ENCODE assay signal across 11 mouse cellular contexts in genomic region chr1:43361455-43361863, GRCm38 (mm10).
DNase-seq lines count a peak whose midpoint lies in the region; ATAC-seq lines count a peak whose summit lies in the region.
"Had no signal": no experiment of that assay in that cellular context is flagged by ENCODE, and none has a peak within 500 bp of the region (broad histone marks: within the 10 kb centered on the region; RNA-seq: fewer than 3 reads in every experiment).

No protein-coding gene starts in this region.

- peak overlapping the region; percentile 69; the same call in 1 of the 2 replicates for H3K27ac ChIP-seq in heart, embryonic 10.5 days
- no peak overlapping the region for H3K27ac ChIP-seq in stomach, embryonic 15.5 days
- H3K27ac ChIP-seq: liver, embryonic 15.5 days had no signal

- no peaks in the 10 kb centered on the region for H3K36me3 ChIP-seq in heart, embryonic 10.5 days
- no peaks in the 10 kb centered on the region for H3K36me3 ChIP-seq in stomach, embryonic 15.5 days
- H3K36me3 ChIP-seq: liver, embryonic 15.5 days had no signal

- no peak overlapping the region for H3K9ac ChIP-seq in stomach, embryonic 15.5 days
- H3K9ac ChIP-seq: liver, embryonic 15.5 days had no signal

- H3K9me3 ChIP-seq in heart, embryonic 10.5 days, result no peaks in the 10 kb centered on the region
- no peaks in the 10 kb centered on the region for H3K9me3 ChIP-seq in stomach, embryonic 15.5 days
- H3K9me3 ChIP-seq: liver, embryonic 15.5 days had no signal

- H3K4me1 ChIP-seq in heart, embryonic 10.5 days, result peaks cover 23% of the 10 kb centered on the region
- H3K4me1 ChIP-seq in stomach, embryonic 15.5 days, result peaks cover 4% of the 10 kb centered on the region; the same call in 1 of the 2 replicates
- H3K4me1 ChIP-seq: liver, embryonic 15.5 days had no signal

- ATAC-seq in inflammation-experienced regulatory T-cells, adult 6 months, result peak; percentile 78
- ATAC-seq in stomach, embryonic 15.5 days (ENCODE audit: insufficient read depth, low FRiP score, low read depth), result 0 out of 2 replicates have a peak, but pooled peaks have one; percentile 67
- ATAC-seq in erythroid progenitor cell, adult 5-6 weeks (replicated peaks; ENCODE audit: low FRiP score, poor library complexity, severe bottlenecking), result no peak

- no peak overlapping the region for H3K4me2 ChIP-seq in stomach, embryonic 15.5 days
- H3K4me2 ChIP-seq: liver, embryonic 15.5 days had no signal

- 51% methylated on average over 3 of the region's 3 CpGs for WGBS in heart, embryonic 10.5 days
- 28% methylated on average over 3 of the region's 3 CpGs for WGBS in stomach, embryonic 15.5 days

- DNase-seq in heart, embryonic 10.5 days (ENCODE audit: low spot score), result no peak
- no peak for DNase-seq in heart, postnatal 25 days (ENCODE audit: low spot score)
- peak; percentile 37 for DNase-seq in retina, postnatal 1 day
- no peak for DNase-seq in retina, embryonic 14.5 days (ENCODE audit: low spot score)
- no peak for DNase-seq in layer of hippocampus, postnatal 14 days (ENCODE audit: low spot score in 2 of 2)
- DNase-seq: gastrocnemius, postnatal 10 days; right cerebral cortex, postnatal 4 days had no signal

- H3K4me3 ChIP-seq in heart, embryonic 10.5 days, result no peak overlapping the region
- no peak overlapping the region for H3K4me3 ChIP-seq in stomach, embryonic 15.5 days (replicated peaks)
- H3K4me3 ChIP-seq: liver, embryonic 15.5 days had no signal

- no peaks in the 10 kb centered on the region for H3K27me3 ChIP-seq in heart, embryonic 10.5 days (ENCODE audit: insufficient read depth, poor library complexity, severe bottlenecking)
- no peaks in the 10 kb centered on the region for H3K27me3 ChIP-seq in stomach, embryonic 15.5 days (replicated peaks)

- intact Hi-C loops in heart, postnatal 25 days (cut with DNase I), result no loop called here
